Mouse (Mus musculus) urinary bladder, postnatal 36 days (tissue): ENCODE results near the gene Sap30l.
"Not testable (repeated sequence)": the region's sequence is repeated elsewhere in the genome, so short reads cannot be mapped to it uniquely, and the experiment has no call there.

Experiments
- DNase-seq, 2 experiments: peaks; one replicate each; pipeline ENCODE4 v3.0.0; 2022; ENCODE audit warnings: low spot score in 2 of 2, mixed read lengths in 1 of 2

Sap30l gene

GRCm38 (mm10) chr11:57800266-57800951, 1.0 kb upstream of the Sap30l start:
- DNase-seq, result peak in 1 of 2 experiments; percentile 8

- peak; percentile 52 to 59 for DNase-seq
Observed at GRCm38 (mm10) chr11:57801766-57802510, 501 bp downstream of the Sap30l start.

- no peak for DNase-seq
Observed at GRCm38 (mm10) chr11:57802511-57802870, 1.1 kb downstream of the Sap30l start.

GRCm38 (mm10) chr11:57805047-57805446, 3.6 kb downstream of the Sap30l start:
- no peak for DNase-seq

GRCm38 (mm10) chr11:57809017-57809731, 7.7 kb downstream of the Sap30l start:
- DNase-seq, result no peak

- DNase-seq, result no peak
Observed at GRCm38 (mm10) chr11:57809732-57810098, 8.3 kb downstream of the Sap30l start.

GRCm38 (mm10) chr11:57811006-57811405, 9.6 kb downstream of the Sap30l start:
- DNase-seq, result no peak

GRCm38 (mm10) chr11:57812212-57812611, 10.8 kb downstream of the Sap30l start:
- no peak for DNase-seq

GRCm38 (mm10) chr11:57813641-57814040, 12.2 kb downstream of the Sap30l start:
- no peak for DNase-seq

- no peak for DNase-seq
Observed at GRCm38 (mm10) chr11:57818189-57818588, 16.8 kb downstream of the Sap30l start.

GRCm38 (mm10) chr11:57819999-57820581, 18.7 kb downstream of the Sap30l start:
- peak; percentile 80 for DNase-seq

GRCm38 (mm10) chr11:57823159-57823558, 21.7 kb downstream of the Sap30l start:
- not testable (repeated sequence) for DNase-seq

- no peak for DNase-seq
Observed at GRCm38 (mm10) chr11:57823714-57824113, 22.3 kb downstream of the Sap30l start.

GRCm38 (mm10) chr11:57825234-57825633, 23.8 kb downstream of the Sap30l start:
- DNase-seq, result not testable (repeated sequence)

GRCm38 (mm10) chr11:57827048-57827914, 25.8 kb downstream of the Sap30l start:
- DNase-seq, result no peak

GRCm38 (mm10) chr11:57827915-57828545, 26.6 kb downstream of the Sap30l start:
- DNase-seq, result no peak

GRCm38 (mm10) chr11:57828955-57829870, 27.8 kb downstream of the Sap30l start:
- DNase-seq, result no peak

- no peak for DNase-seq
Observed at GRCm38 (mm10) chr11:57829871-57830775, 28.7 kb downstream of the Sap30l start.
